Mouse (Mus musculus): Measurements from ENCODE around the gene Rbm12.

DNA sequence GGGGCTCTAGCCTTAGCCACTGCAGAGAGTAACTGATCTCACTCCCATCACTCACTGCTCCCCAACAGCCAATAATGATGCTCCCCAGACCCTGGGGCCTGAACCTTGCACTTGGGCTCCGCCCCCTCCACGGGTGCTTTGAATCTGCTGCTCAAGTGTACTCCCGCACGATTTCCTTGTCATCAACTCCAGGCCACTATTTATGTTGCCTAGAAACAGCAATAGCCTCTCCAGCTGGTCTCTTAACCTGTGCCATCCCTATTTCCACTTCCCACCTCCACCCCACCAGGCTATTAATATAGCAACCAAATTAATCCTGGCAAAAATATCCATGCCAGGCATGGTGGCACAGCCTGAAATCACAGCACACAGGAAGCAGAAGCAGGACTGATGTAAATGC lies 32.1 kb downstream of the Rbm12 start:
- TF ChIP-seq CTCF (IDR thresholded peaks at IDR 0.05; ENCODE audit: borderline replicate concordance, insufficient read depth, low read depth, low read length) (no peak), POLR2A (IDR thresholded peaks at IDR 0.05; ENCODE audit: borderline replicate concordance, insufficient read depth, low read length) (no peak)
